Mouse (Mus musculus) Patski (cell line): ENCODE data around the gene Ubl3. TPM values are rescaled to one million over a fixed set of nuclear protein-coding genes. Genes with fewer than 3 reads are reported as not detected.

Source experiments
- ATAC-seq: fragments of 100-300 bp; one replicate; pipeline ENCODE4 v1.8.0; 2021
- CTCF ChIA-PET: fragments of 350-600 bp; sonication (Branson Sonifier 250); formaldehyde crosslinking; loops from one replicate; lab custom pipeline; 2022; ENCODE audit warnings: inconsistent platforms; lab: Charles Lee
- POLR2A ChIA-PET: fragments of 350-600 bp; sonication (Branson Sonifier 250); formaldehyde crosslinking; loops from one replicate; lab custom pipeline; 2022; ENCODE audit warnings: antibody characterized with exemption, inconsistent platforms; lab: Charles Lee
- DNase-seq: peaks from one replicate; pipeline ENCODE4 v3.0.0-alpha.2; 2011; ENCODE audit warnings: low read depth, low spot score
- H3K27me3 ChIP-seq: fragments of 371-371 bp; one replicate; pipeline ENCODE4 v1.5.1; 2021
- CTCF ChIP-seq: fragments of 100-300 bp; IDR thresholded peaks from one replicate; pipeline ENCODE4 v1.5.1; 2021
- in situ Hi-C: fragments of 300-500 bp; cut with MboI; formaldehyde crosslinking; loops from 3 replicates; pipeline ENCODE4 v1.11.1; 2018; ENCODE audit warnings: low pct_unique_long_range_greater_than_20kb, mixed read lengths
- polyA plus RNA-seq: library from polyadenylated mRNA; unstranded; gene quantifications from one replicate; pipeline ENCODE4 v1.2.3, GENCODE M21; 2021

Ubl3 gene
- polyA plus RNA-seq, 1 experiment from 2014 or later = 131 TPM

DNA sequence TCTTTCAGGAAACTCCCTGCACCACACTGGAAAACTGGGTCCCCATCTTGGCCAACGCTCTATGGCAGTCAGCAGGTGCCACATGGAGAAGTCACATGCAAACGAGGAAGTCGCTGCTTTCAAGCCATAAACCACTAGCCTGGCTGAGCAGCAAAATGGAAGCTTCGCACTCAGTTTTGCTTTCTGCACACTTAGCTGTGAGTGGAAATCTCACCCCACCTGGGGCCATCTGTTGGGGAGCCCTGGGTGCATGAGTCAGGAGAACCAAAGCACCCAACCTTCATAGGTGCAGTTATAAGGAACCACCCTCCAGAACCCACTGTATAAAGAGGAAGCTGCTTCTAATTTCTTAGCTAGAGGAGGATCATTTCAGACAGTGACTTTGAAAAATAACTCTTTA is 59.6 kb downstream of the Ubl3 start:
- no peaks in the 10 kb centered on the region for H3K27me3 ChIP-seq
- ChIA-PET CTCF (interaction anchor here (0.9 to 1.8 kb wide), 2 partner anchors 9 to 41 kb away, joined by 3 to 5 read pairs; no protein-coding TSS in a partner anchor), POLR2A (no interaction called here)
- DNase-seq (no peak), ATAC-seq (no peak)
- in situ Hi-C loops = no loop called here
- no peak for TF ChIP-seq CTCF

GRCm38 (mm10) chr5:148490391-148490790 is 62.2 kb downstream of the Ubl3 start:
- no peak for TF ChIP-seq CTCF
- H3K27me3 ChIP-seq = no peaks in the 10 kb centered on the region
- CTCF ChIA-PET = no interaction called here
- POLR2A ChIA-PET = interaction anchor here (1.2 kb wide), 1 partner anchor 16 kb away, joined by 4 read pairs; no protein-coding TSS in a partner anchor
- ATAC-seq (no peak), DNase-seq (no peak)
- in situ Hi-C loops = no loop called here

- DNase-seq (peak; percentile 94), ATAC-seq (peak; percentile 77)
- no peak for TF ChIP-seq CTCF
- ChIA-PET POLR2A (interaction anchor here (1.2 kb wide), 1 partner anchor 17 kb away, joined by 4 read pairs; no protein-coding TSS in a partner anchor), CTCF (no interaction called here)
- no peaks in the 10 kb centered on the region for H3K27me3 ChIP-seq
- in situ Hi-C loops = no loop called here
Measured at GRCm38 (mm10) chr5:148489724-148490193, 62.8 kb downstream of the Ubl3 start.

DNA sequence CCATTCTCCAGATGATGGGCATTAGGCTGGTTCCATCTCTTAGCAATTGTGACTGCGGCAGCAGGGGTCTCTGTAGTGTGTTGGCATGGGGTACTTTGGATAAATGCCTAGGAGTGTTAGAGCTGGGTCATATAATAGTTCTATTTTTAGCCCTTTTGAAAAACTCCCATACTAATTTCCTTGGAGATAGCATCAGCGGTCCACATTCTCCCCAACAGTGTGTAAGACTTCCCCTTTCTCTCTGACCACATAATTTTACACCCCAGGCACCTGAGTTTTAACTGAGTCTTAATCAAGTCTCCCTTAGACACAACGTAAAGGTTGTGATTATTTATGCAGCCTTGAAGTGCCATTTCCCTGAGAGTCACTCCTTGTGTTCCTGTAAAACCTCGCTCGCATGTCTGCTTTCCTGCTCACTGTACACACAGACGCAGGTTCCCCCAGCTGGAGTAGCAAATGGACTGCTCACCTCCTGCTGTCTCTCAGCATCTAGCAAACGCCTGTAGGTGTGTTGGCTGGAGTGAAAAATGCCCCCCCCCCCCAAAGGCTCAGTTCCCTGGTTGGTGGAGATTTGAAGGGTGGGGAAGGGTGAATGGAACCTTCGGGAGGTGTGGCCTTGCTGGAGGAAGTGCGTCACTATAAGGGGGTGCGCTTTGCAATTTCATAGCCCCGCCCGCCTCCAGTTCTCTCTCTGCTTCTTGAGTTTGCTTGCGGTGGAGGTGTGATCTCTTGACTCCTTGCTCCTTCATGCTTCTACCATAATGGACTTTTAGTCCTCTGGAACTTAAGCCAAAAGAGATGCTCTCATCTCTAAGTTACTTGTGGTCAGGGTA is 63.5 kb downstream of the Ubl3 start:
- in situ Hi-C loops = no loop called here
- ATAC-seq (peak; percentile 12), DNase-seq (no peak)
- CTCF ChIA-PET = interaction anchor here (0.8 kb wide), 1 partner anchor 11 kb away, joined by 3 read pairs; no protein-coding TSS in a partner anchor
- no peaks in the 10 kb centered on the region for H3K27me3 ChIP-seq
- no peak for TF ChIP-seq CTCF
- POLR2A ChIA-PET = no interaction called here

- CTCF ChIA-PET = interaction anchor here (0.9 to 1.7 kb wide), 3 partner anchors 8 to 50 kb away, joined by 3 to 5 read pairs (median 5); no protein-coding TSS in a partner anchor
Measured at GRCm38 (mm10) chr5:148486202-148486601, 66.4 kb downstream of the Ubl3 start.

GRCm38 (mm10) chr5:148481745-148482144 is 70.8 kb downstream of the Ubl3 start:
- POLR2A ChIA-PET = no interaction called here
- CTCF ChIA-PET = interaction anchor here (1.3 kb wide), 1 partner anchor 16 kb away, joined by 4 read pairs; no protein-coding TSS in a partner anchor
- in situ Hi-C loops = no loop called here
- no peaks in the 10 kb centered on the region for H3K27me3 ChIP-seq
- no peak for DNase-seq
- ATAC-seq = no peak
- TF ChIP-seq CTCF = no peak

More at GRCm38 (mm10) chr5:148486202-148486601, 66.4 kb downstream of the Ubl3 start:
- in situ Hi-C loops = no loop called here
- ATAC-seq = peak; percentile 76
- TF ChIP-seq CTCF = no peak
- DNase-seq = peak; percentile 93
- H3K27me3 ChIP-seq = no peaks in the 10 kb centered on the region
- POLR2A ChIA-PET = no interaction called here

- ChIA-PET POLR2A (no interaction called here), CTCF (interaction anchor here (0.6 to 1.1 kb wide), 2 partner anchors 10 to 11 kb away, joined by 3 read pairs; no protein-coding TSS in a partner anchor)
- no peak for ATAC-seq
- no peaks in the 10 kb centered on the region for H3K27me3 ChIP-seq
- TF ChIP-seq CTCF = no peak
- in situ Hi-C loops = no loop called here
- DNase-seq = no peak
Measured at GRCm38 (mm10) chr5:148474346-148474745, 78.2 kb downstream of the Ubl3 start.

- TF ChIP-seq CTCF = no peak
- DNase-seq (no peak), ATAC-seq (no peak)
- CTCF ChIA-PET = interaction anchor here (2.9 kb wide), 1 partner anchor 136 kb away, joined by 7 read pairs; no protein-coding TSS in a partner anchor
- H3K27me3 ChIP-seq = no peaks in the 10 kb centered on the region
- POLR2A ChIA-PET = no interaction called here
- in situ Hi-C loops = no loop called here
Measured at GRCm38 (mm10) chr5:148468626-148469441, 83.8 kb downstream of the Ubl3 start.

DNA sequence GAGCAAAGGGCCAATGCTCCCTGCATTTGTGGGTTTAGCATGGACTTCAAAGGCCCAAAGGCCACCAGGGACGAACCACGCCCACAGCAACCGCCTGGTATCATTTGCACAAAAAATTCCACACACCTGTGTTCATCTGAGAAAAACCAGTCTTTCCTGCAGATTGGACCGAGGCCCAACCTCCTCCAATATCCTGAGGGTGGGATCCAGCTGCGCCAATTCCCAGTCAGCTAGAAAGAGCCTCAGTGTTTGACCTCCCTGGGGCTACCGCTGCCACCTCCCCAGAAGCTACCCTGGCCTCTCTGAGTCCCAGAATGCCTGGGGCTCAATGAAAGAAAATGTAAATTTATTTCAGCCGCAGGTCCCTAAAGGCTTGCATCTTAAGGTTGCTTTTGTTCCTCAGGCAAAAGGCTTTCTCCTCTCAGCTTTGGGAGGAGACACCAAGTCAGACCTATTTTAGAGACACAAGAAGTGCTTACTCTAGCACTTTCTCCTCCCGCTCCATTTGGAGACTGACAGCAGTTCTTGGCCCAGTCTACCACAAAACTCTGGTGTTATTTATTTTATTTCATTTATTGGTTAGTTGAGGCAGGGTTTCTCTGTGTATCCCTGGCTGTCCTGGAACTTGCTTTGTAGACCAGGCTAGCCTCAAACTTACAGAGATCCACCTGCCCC is 85.5 kb downstream of the Ubl3 start:
- ChIA-PET CTCF (interaction anchor here (0.6 to 1.7 kb wide), 4 partner anchors 12 to 32 kb away, joined by 3 read pairs; no protein-coding TSS in a partner anchor), POLR2A (no interaction called here)
- no peak for TF ChIP-seq CTCF
- DNase-seq = no peak
- in situ Hi-C loops = no loop called here
- ATAC-seq = no peak
- no peaks in the 10 kb centered on the region for H3K27me3 ChIP-seq
